Mouse (Mus musculus): ENCODE results near the gene Lmx1a. TPM values are rescaled to one million over a fixed set of nuclear protein-coding genes. Genes with fewer than 3 reads are reported as not detected.

The Lmx1a gene
- polyA plus RNA-seq, 1 experiment from 2014 or later: 4.3 TPM

DNA sequence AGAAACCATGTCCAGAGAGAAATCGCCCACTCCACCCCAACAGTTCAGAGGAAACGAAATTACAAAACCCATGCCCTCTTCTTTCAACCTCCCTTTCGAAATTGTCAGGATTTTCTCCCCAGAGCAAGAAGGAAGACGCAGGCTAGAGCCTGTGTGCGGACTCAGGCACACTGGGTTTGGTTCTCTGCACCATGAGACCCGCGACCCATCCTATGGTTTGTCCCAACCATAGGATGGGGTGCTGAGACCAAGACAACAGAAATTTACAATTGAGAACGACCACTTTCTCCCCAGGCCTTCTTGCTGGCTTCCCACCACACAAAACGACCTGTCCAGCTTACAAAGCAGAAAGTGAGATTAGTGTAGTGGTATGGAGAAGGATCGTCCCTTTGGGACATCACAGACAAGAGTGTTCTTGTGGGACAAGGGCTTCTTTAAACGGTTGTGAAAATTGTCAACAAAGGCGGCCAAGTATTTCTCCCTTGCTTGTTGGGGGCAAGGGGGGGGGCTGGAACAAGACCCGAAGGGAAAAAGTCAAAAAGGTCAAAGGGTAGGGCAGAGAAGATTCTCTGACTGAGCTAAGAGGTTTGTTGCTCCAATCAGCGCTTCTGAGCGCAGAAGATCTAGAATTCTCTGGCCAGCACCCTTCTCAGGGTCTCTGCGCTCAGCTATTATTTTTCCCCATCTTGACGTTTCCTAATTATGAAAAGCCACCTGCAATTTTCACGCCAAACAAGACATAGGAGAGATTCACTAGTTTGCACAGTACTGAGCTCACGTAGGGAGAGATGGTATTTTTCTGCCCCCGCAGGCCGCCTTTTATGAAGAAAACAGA, 1.9 kb downstream of the Lmx1a start:
- H3K4me2 ChIP-seq: no peak overlapping the region
- no peaks in the 10 kb centered on the region for H3K9me3 ChIP-seq (replicated peaks; ENCODE audit: control insufficient read depth, low read length)
- no peak for ATAC-seq (replicated peaks; ENCODE audit: insufficient number of reproducible peaks, low FRiP score, low TSS enrichment)
- H3K27ac ChIP-seq (ENCODE audit: low read depth, low read length): no peak overlapping the region
- H3K36me3 ChIP-seq (ENCODE audit: control insufficient read depth, insufficient read depth, low read length): no peaks in the 10 kb centered on the region
- H3K9ac ChIP-seq (ENCODE audit: low read depth, low read length): no peak overlapping the region
- WGBS (ENCODE audit: insufficient replicate concordance): 3% methylated on average over 21 of the region's 21 CpGs
- peaks cover 13% of the 10 kb centered on the region; the same call in 1 of the 2 replicates for H3K4me1 ChIP-seq (ENCODE audit: control insufficient read depth, insufficient read depth, low read length)
- peaks cover 88% of the 10 kb centered on the region for H3K27me3 ChIP-seq (ENCODE audit: control insufficient read depth, insufficient read depth, low read length)
- no peak overlapping the region for H3K4me3 ChIP-seq (ENCODE audit: low read depth, low read length)

GRCm38 (mm10) chr1:167691911-167692682, 3.1 kb downstream of the Lmx1a start:
- no peaks in the 10 kb centered on the region for H3K36me3 ChIP-seq (ENCODE audit: control insufficient read depth, insufficient read depth, low read length)
- H3K4me1 ChIP-seq (ENCODE audit: control insufficient read depth, insufficient read depth, low read length): peaks cover 13% of the 10 kb centered on the region; the same call in 1 of the 2 replicates
- no peak overlapping the region for H3K9ac ChIP-seq (ENCODE audit: low read depth, low read length)
- peak overlapping the region; percentile 51 for H3K4me2 ChIP-seq
- peak overlapping the region; percentile 28 for H3K4me3 ChIP-seq (ENCODE audit: low read depth, low read length)
- peaks cover 91% of the 10 kb centered on the region for H3K27me3 ChIP-seq (ENCODE audit: control insufficient read depth, insufficient read depth, low read length)
- ATAC-seq (replicated peaks; ENCODE audit: insufficient number of reproducible peaks, low FRiP score, low TSS enrichment): no peak; the same call in 1 of the 2 replicates
- under 1% methylated on average over 44 of the region's 44 CpGs for WGBS (ENCODE audit: insufficient replicate concordance)
- H3K27ac ChIP-seq (ENCODE audit: low read depth, low read length): no peak overlapping the region
- no peaks in the 10 kb centered on the region for H3K9me3 ChIP-seq (replicated peaks; ENCODE audit: control insufficient read depth, low read length)

- WGBS (ENCODE audit: insufficient replicate concordance): 3% methylated on average over 7 of the region's 7 CpGs
Measured at GRCm38 (mm10) chr1:167692683-167693045, 3.6 kb downstream of the Lmx1a start.

GRCm38 (mm10) chr1:167693499-167694240, 4.6 kb downstream of the Lmx1a start:
- H3K9me3 ChIP-seq (replicated peaks; ENCODE audit: control insufficient read depth, low read length): no peaks in the 10 kb centered on the region
- no peak for ATAC-seq (replicated peaks; ENCODE audit: insufficient number of reproducible peaks, low FRiP score, low TSS enrichment)
- H3K9ac ChIP-seq (ENCODE audit: low read depth, low read length): no peak overlapping the region
- no peak overlapping the region for H3K4me3 ChIP-seq (ENCODE audit: low read depth, low read length)
- H3K36me3 ChIP-seq (ENCODE audit: control insufficient read depth, insufficient read depth, low read length): no peaks in the 10 kb centered on the region
- peaks cover 76% of the 10 kb centered on the region for H3K27me3 ChIP-seq (ENCODE audit: control insufficient read depth, insufficient read depth, low read length)
- H3K27ac ChIP-seq (ENCODE audit: low read depth, low read length): no peak overlapping the region
- H3K4me2 ChIP-seq: no peak overlapping the region
- WGBS (ENCODE audit: insufficient replicate concordance): under 1% methylated on average over 9 of the region's 9 CpGs
- H3K4me1 ChIP-seq (ENCODE audit: control insufficient read depth, insufficient read depth, low read length): peaks cover 9% of the 10 kb centered on the region; the same call in 1 of the 2 replicates

More at GRCm38 (mm10) chr1:167692683-167693045, 3.6 kb downstream of the Lmx1a start:
- H3K9me3 ChIP-seq (replicated peaks; ENCODE audit: control insufficient read depth, low read length): no peaks in the 10 kb centered on the region
- H3K4me3 ChIP-seq (ENCODE audit: low read depth, low read length): peak overlapping the region; percentile 28; the same call in 1 of the 2 replicates
- H3K4me2 ChIP-seq: peak overlapping the region; percentile 51; the same call in 1 of the 2 replicates
- H3K27ac ChIP-seq (ENCODE audit: low read depth, low read length): no peak overlapping the region
- no peak for ATAC-seq (replicated peaks; ENCODE audit: insufficient number of reproducible peaks, low FRiP score, low TSS enrichment)
- no peak overlapping the region for H3K9ac ChIP-seq (ENCODE audit: low read depth, low read length)
- H3K36me3 ChIP-seq (ENCODE audit: control insufficient read depth, insufficient read depth, low read length): no peaks in the 10 kb centered on the region
- peaks cover 13% of the 10 kb centered on the region; the same call in 1 of the 2 replicates for H3K4me1 ChIP-seq (ENCODE audit: control insufficient read depth, insufficient read depth, low read length)
- H3K27me3 ChIP-seq (ENCODE audit: control insufficient read depth, insufficient read depth, low read length): peaks cover 86% of the 10 kb centered on the region

- Histone ChIP-seq H3K4me2 (no peak overlapping the region), H3K4me3 (ENCODE audit: low read depth, low read length) (no peak overlapping the region), H3K36me3 (ENCODE audit: control insufficient read depth, insufficient read depth, low read length) (no peaks in the 10 kb centered on the region), H3K27ac (ENCODE audit: low read depth, low read length) (no peak overlapping the region), H3K4me1 (ENCODE audit: control insufficient read depth, insufficient read depth, low read length) (peaks cover 5% of the 10 kb centered on the region; the same call in 1 of the 2 replicates), H3K27me3 (ENCODE audit: control insufficient read depth, insufficient read depth, low read length) (peaks cover 71% of the 10 kb centered on the region), H3K9ac (ENCODE audit: low read depth, low read length) (no peak overlapping the region), H3K9me3 (replicated peaks; ENCODE audit: control insufficient read depth, low read length) (no peaks in the 10 kb centered on the region)
- 20% methylated on average over 3 of the region's 3 CpGs for WGBS (ENCODE audit: insufficient replicate concordance)
- no peak for ATAC-seq (replicated peaks; ENCODE audit: insufficient number of reproducible peaks, low FRiP score, low TSS enrichment)
Measured at GRCm38 (mm10) chr1:167694731-167695130, 5.7 kb downstream of the Lmx1a start.

DNA sequence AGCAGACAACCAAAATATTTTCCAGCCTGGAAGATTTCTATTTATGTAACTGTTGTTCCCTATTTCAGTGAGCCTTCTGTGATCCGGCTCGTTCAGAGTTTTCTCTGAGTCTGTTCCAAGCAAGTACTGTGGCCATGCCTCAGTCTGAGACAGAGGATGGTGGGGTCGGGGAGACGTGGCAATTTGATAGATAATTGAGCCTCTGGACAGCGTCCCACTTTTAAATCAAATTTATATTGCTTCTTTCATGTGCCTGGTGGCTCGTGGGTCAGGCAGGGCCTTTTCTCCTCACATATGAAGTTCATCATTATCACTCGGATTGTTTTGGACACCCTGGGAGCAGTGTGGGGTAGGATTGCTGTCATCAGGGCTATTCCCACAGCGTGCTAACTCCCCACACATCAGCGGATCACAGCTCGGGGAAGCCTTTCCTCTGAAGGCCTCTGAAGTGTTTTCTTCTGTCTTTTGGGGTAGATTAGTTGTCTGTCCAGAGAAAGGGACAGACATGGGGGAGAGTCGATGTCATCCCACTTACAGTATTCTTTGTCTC, 6.9 kb downstream of the Lmx1a start:
- 43% methylated on average over 11 of the region's 11 CpGs for WGBS (ENCODE audit: insufficient replicate concordance)
- peaks cover 67% of the 10 kb centered on the region for H3K27me3 ChIP-seq (ENCODE audit: control insufficient read depth, insufficient read depth, low read length)
- no peak overlapping the region for H3K9ac ChIP-seq (ENCODE audit: low read depth, low read length)
- no peak overlapping the region for H3K27ac ChIP-seq (ENCODE audit: low read depth, low read length)
- peaks cover 5% of the 10 kb centered on the region; the same call in 1 of the 2 replicates for H3K4me1 ChIP-seq (ENCODE audit: control insufficient read depth, insufficient read depth, low read length)
- no peak for ATAC-seq (replicated peaks; ENCODE audit: insufficient number of reproducible peaks, low FRiP score, low TSS enrichment)
- no peaks in the 10 kb centered on the region for H3K36me3 ChIP-seq (ENCODE audit: control insufficient read depth, insufficient read depth, low read length)
- H3K9me3 ChIP-seq (replicated peaks; ENCODE audit: control insufficient read depth, low read length): no peaks in the 10 kb centered on the region
- H3K4me3 ChIP-seq (ENCODE audit: low read depth, low read length): no peak overlapping the region
- no peak overlapping the region for H3K4me2 ChIP-seq

DNA sequence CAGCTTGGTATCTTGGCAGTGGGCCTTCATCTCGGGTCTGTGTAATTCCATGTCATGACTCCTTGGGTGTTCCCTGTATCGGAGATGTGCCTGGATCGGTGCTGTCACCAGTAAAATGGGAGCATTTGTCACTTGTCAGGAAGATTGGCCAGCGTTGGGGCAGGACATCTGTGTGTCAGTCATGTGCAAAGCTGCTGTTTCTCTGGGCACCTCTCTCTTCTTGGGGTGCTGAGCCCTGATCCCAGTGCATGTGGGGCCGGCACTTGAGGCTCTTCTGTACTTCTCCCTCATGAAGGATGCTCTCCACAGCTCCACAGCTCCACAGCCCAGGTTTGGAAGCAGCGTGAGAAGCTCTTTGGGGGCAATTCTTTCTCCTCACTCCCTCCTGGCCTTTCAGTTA, 10.7 kb downstream of the Lmx1a start:
- Histone ChIP-seq H3K9me3 (replicated peaks; ENCODE audit: control insufficient read depth, low read length) (no peaks in the 10 kb centered on the region), H3K27ac (ENCODE audit: low read depth, low read length) (no peak overlapping the region), H3K4me3 (ENCODE audit: low read depth, low read length) (no peak overlapping the region), H3K36me3 (ENCODE audit: control insufficient read depth, insufficient read depth, low read length) (no peaks in the 10 kb centered on the region), H3K27me3 (ENCODE audit: control insufficient read depth, insufficient read depth, low read length) (peaks cover 39% of the 10 kb centered on the region), H3K4me1 (ENCODE audit: control insufficient read depth, insufficient read depth, low read length) (no peaks in the 10 kb centered on the region), H3K4me2 (no peak overlapping the region), H3K9ac (ENCODE audit: low read depth, low read length) (no peak overlapping the region)
- 47% methylated on average over 6 of the region's 6 CpGs for WGBS (ENCODE audit: insufficient replicate concordance)
- no peak for ATAC-seq (replicated peaks; ENCODE audit: insufficient number of reproducible peaks, low FRiP score, low TSS enrichment)

- no peaks in the 10 kb centered on the region for H3K36me3 ChIP-seq (ENCODE audit: control insufficient read depth, insufficient read depth, low read length)
- H3K4me1 ChIP-seq (ENCODE audit: control insufficient read depth, insufficient read depth, low read length): no peaks in the 10 kb centered on the region
- H3K27me3 ChIP-seq (ENCODE audit: control insufficient read depth, insufficient read depth, low read length): peaks cover 34% of the 10 kb centered on the region
- WGBS (ENCODE audit: insufficient replicate concordance): 21% methylated on average over 7 of the region's 7 CpGs
- no peak overlapping the region for H3K4me3 ChIP-seq (ENCODE audit: low read depth, low read length)
- no peak overlapping the region for H3K4me2 ChIP-seq
- no peak overlapping the region for H3K27ac ChIP-seq (ENCODE audit: low read depth, low read length)
- no peaks in the 10 kb centered on the region for H3K9me3 ChIP-seq (replicated peaks; ENCODE audit: control insufficient read depth, low read length)
- ATAC-seq (replicated peaks; ENCODE audit: insufficient number of reproducible peaks, low FRiP score, low TSS enrichment): no peak
- no peak overlapping the region for H3K9ac ChIP-seq (ENCODE audit: low read depth, low read length)
Measured at GRCm38 (mm10) chr1:167700221-167700620, 11.2 kb downstream of the Lmx1a start.
